Mouse (Mus musculus) B cell, adult 2 months (primary cell): ENCODE measurements around the gene Hnf1b.
A peak's percentile ranks its signal among the peaks of the same experiment; 100 is the strongest.

Experiments
- DNase-seq, 2 experiments: peaks; one replicate each; pipeline ENCODE4 v3.0.0; 2022

Hnf1b gene

GRCm38 (mm10) chr11:83853221-83853792, 3.4 kb downstream of the Hnf1b start:
- DNase-seq: peak in 1 of 2 experiments; percentile 51

GRCm38 (mm10) chr11:83854091-83854490, 4.2 kb downstream of the Hnf1b start:
- no peak for DNase-seq

- DNase-seq: peak in 1 of 2 experiments; percentile 8
Measured at GRCm38 (mm10) chr11:83854707-83855106, 4.8 kb downstream of the Hnf1b start.

DNA sequence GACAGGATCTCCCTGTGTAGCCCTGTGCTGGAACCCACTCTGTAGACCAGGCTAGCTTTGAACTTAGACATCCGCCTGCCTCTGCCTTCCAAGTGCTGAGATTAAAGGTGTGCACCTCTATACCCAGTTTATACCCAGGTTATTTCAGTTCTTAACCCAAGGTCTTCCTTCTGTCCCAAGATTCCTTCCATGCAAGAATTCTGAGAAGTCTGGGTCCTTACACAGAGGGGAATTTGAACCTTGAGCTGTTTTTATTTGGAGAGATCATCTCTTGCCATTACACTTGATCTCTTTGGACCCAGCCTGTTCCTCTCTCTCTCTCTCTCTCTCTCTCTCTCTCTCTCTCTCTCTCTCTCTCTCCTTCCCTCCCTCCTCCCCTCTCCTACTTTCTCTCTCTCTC, 7.4 kb downstream of the Hnf1b start:
- no peak for DNase-seq

DNA sequence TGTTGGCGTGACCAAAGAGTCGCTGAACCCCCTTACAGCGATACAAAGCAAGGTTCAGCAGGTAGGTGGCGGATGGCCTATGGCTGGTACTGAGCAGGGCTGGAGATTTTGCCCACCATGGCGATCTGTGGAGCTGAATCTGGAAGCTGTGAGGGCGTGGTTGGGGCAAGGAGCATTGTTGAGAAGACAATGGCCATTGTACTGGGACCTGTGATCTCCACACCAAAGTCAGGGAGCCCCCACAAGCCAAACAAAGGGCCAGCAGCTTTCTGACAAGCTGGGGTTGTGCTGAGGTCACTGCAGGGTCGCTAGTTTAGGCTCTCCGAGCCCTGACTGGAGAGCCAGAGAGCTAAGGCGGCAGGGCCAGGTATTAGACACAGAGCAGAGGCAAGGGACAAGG, 15.4 kb downstream of the Hnf1b start:
- no peak for DNase-seq

- DNase-seq: no peak
Measured at GRCm38 (mm10) chr11:83867571-83867970, 17.7 kb downstream of the Hnf1b start.

GRCm38 (mm10) chr11:83869147-83869546, 19.3 kb downstream of the Hnf1b start:
- no peak for DNase-seq

GRCm38 (mm10) chr11:83869686-83870085, 19.8 kb downstream of the Hnf1b start:
- DNase-seq: no peak

- no peak for DNase-seq
Measured at GRCm38 (mm10) chr11:83871780-83872554, 22.1 kb downstream of the Hnf1b start.

DNA sequence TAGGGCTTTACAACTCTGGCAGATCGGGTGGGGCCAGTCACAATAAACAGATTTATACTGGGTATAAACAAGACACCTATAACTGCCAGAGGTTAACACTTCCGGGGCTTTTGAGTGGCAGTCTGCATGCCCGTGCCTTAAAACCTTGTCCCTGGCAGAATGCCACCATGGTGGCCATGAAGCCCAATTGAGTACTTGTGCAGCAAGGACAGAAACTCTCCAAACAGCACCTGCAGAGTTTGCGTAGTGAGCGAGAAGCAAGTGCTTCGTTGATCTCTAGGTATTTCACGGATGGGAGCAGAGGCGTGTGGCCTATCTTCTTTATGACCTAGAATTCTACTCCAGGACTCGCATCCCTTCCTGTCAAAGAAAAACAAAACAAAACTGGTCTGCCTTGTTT, 23.6 kb downstream of the Hnf1b start:
- DNase-seq: no peak

- DNase-seq: no peak
Measured at GRCm38 (mm10) chr11:83876630-83877029, 26.8 kb downstream of the Hnf1b start.

DNA sequence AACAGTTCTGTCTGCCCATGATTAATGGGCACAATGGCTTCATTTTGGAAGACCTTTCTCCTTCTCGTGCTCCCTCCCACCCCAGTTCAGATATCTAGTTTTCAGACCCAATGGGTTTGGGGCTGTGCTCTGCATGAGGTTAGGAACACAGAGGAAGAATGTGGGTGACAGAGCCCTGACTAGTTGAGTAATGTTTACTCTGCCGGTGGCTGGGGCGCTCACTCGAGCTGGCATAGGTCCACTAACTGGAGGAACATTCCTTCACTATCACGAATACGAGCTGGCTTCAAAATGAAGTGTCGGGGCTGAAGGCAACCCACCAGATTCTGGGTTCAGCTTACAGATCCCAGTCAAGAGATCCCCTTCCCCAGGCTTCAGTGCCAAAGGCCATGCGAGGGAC, 27.9 kb downstream of the Hnf1b start:
- no peak for DNase-seq

DNA sequence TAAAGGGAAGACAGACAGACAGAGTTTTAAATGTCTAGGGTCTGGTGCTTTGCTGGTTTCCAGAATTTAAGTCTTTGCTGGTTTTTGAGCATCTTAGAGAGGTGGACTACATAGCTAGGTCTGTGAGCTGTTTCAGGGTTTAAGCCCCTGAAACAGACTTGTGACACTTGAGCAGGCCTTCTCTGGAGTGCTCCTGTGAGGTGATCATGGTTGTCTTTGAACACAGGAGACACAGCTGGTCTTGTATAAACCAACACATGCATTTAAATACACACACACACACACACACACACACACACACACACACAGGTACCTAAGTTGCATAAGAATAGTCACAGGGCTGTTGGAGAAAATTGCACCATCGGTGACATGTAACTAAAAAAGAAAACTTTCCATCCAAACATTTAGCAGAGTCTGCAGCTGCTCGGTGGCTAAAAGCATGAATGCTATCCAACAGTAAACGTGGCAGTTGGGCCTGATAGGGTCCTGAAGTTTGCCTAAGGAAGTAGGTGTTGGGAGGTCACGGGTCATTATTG, 28.6 kb downstream of the Hnf1b start:
- no peak for DNase-seq

DNA sequence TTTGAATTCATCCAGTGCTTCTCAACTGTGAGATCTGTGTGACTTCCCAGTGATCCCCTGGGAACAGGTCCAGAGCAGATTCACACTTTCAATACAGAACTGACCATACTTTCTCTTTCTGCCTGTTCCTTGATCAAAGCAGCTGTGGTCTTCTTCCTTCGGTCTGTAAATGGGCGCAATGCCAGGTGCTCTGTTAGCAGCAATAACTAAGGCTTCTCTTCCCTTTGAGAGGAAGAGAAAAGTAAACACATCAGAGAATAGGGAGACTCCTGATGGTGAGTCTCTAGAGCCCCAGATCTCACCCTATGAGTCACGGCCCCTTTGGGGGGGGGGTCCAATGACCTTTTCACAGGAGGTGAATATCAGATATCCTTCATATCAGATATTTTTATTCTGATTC, 29.3 kb downstream of the Hnf1b start:
- no peak for DNase-seq

DNA sequence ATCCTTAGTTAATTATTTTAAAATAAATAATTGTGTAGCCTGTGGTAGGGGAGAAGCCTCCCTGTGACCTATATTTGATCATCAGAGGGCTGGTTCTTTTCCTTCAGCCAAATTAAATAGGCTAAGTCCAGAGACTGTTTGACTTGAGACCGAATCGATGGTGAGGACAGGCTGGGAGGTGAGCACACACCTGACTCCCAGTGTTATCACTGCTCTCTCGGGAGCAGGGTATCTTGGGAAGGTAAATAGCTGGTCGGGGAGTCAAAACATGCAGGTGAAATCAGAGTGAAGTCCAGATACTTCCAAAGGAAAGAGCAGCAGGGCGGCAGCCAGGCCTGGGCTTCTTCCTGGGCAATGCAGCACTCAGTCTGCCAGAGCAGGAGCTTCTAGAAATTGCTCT, 31.6 kb downstream of the Hnf1b start:
- DNase-seq: no peak

DNA sequence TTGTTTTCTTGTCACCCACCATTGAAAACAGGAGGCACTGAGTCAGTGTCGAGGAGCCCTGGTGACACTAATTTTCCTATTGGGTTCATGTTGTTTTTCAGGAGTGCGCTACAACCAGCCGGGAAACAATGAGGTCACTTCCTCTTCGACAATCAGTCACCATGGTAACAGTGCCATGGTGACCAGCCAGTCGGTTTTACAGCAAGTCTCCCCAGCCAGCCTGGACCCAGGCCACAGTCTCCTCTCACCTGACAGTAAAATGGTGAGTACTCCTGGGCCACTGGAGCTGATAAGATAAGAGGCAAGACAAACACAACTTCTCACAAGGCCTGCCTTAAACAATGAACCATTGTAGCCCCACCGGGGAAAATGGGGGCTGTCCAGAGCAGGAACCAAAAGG, 32.7 kb downstream of the Hnf1b start:
- no peak for DNase-seq

DNA sequence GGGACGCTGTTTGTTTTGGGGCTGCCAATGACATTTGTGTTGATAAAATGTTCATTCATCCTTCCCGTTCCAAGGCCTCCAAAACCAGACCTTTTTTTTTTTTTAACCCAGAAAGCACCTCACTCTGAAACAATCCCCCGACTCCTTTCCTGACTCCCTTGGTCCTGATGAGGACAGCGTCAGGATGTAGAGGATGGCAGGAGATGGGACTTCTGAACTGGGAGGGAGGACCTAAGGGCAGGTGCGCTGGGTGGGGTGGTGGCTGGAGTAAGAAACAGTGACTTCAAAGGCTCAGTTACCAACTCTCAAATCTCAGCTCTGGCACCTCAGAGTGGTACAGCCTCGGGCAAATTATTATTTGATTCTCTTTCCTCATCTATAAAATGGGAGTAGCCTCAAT, 33.2 kb downstream of the Hnf1b start:
- DNase-seq: no peak

DNA sequence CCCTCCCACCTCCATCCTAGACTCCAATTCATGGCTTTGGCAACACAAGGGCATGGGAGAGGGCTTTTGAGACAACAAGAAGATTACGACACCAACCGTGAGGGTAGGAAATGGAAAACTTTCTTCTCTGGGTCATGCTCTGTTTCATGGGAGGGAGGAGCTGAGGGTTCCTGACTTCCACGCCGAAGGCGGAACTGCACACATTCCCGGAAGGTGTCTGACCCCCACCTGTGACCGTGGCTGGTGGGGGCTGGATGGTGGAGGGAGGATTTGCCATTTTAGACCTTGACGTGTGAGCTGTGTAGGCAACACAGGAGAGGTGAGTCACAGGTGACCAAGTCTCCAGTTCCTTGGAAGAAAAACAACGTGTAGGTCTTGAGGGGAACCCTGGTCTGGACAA, 33.9 kb downstream of the Hnf1b start:
- DNase-seq: no peak

DNA sequence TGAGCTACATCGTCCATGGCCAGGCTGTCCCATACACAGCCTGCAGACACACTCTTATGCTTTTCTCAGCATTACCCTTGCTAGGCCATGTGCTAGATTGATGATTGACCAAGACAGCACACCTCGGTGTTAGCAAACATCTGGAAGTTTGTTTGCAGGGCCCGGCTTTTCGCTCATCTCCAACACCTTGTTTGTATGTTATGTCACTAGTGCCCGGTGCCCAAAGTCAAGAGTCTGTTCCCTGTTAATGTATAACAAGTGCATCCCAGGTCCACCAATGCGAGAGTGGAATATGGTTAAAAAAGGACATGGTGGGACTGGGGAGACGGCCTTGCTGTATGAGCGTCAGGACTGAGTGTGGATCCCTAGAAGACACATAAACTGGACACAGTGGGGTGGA, 35.3 kb downstream of the Hnf1b start:
- no peak for DNase-seq

- no peak for DNase-seq
Measured at GRCm38 (mm10) chr11:83886746-83887145, 36.9 kb downstream of the Hnf1b start.

DNA sequence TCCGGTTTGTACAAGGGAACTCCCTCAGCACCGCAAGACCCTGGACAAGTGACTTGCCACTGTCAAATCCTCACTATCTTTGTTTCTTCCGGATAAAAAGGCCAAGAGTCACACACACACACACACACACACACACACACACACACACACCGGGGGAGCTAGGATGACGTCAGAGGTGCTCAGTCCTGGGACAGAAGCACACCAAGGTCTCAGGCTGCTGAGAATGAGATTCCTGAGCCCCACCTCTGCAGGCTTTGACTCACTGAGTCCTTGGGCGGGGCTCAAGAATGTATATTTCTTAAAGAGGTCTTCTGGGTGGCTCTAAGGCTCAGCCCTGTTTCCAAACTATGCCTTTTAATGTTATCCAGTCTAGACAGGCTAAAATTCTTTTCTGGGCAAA, 41.5 kb downstream of the Hnf1b start:
- DNase-seq: no peak

- no peak for DNase-seq
Measured at GRCm38 (mm10) chr11:83893325-83893724, 43.5 kb downstream of the Hnf1b start.

- no peak for DNase-seq
Measured at GRCm38 (mm10) chr11:83896430-83897410, 46.9 kb downstream of the Hnf1b start.
